Mouse (Mus musculus): ENCODE data around the gene Cacna1e. TPM values are rescaled to one million over a fixed set of nuclear protein-coding genes. Genes with fewer than 3 reads are reported as not detected.

Gene Cacna1e
- polyA plus RNA-seq (2015; fragmentation: Nextera tagmentation; extraction: Ambion mirVana): 0.40 and 0.60 TPM in 2 replicates

DNA sequence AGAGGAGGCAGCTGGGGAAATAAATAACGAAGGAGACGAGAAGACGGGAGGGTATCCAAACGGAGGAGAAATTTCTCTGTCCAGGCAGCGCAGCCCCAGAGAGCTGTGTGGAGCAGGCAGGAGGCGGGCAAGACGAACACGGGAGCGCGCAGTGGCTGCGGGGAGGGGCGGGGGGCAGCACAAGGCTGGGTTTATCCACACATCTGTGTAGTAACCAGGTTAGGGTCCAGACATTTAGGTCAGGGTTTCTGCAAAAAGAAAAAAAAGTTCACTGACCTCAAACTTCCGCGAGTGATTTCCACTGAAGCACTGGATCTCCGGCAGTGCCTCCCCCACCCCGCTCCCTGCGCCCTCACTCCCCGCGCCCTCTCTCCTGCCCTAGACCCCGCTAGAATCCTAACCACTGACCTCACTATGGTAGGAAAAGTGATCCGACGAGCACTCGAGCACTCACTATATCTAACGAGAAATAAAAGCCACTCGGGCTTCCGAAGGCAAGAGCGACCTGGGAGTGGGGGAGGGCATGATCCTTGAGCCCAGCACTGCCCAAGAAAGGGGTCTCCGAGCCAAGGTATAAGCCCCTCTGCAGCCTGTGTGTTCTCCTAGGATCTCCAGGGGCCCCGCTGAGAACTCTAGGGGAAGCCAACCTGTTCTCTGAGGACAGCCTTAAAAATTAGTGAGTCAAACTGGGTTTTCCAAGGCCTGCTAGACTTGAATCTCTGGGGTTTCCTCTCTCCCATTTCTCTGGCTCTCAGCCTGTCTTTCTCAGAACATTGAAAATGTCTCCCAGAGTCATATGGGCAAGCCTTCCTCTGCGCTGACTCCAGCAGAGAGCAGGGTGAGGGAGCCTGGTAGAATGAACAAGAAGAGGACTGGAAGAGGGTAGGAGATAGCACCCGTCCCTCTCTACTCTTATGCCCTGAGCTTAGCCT lies at the start of gene Cacna1e:
Gene Cacna1e (minus strand): TSS at position 227 of the 932 bp plus-strand sequence.
- Histone ChIP-seq H3K9ac (peak within 1 kb of the TSS; percentile 11; the same call in 1 of the 2 replicates), H3K27me3 (peaks cover 47% of the 10 kb centered on the region), H3K4me1 (peaks cover 15% of the 10 kb centered on the region), H3K36me3 (no peaks in the 10 kb centered on the region), H3K4me3 (peak within 1 kb of the TSS; percentile 40), H3K9me3 (no peaks in the 10 kb centered on the region), H3K4me2 (peak within 1 kb of the TSS; percentile 70), H3K27ac (no peak within 1 kb of the TSS)
- no peak; the same call in 1 of the 2 replicates for ATAC-seq (ENCODE audit: insufficient number of reproducible peaks, low FRiP score, low TSS enrichment, low read depth)
- WGBS: 7% methylated on average over 31 of the region's 31 CpGs

DNA sequence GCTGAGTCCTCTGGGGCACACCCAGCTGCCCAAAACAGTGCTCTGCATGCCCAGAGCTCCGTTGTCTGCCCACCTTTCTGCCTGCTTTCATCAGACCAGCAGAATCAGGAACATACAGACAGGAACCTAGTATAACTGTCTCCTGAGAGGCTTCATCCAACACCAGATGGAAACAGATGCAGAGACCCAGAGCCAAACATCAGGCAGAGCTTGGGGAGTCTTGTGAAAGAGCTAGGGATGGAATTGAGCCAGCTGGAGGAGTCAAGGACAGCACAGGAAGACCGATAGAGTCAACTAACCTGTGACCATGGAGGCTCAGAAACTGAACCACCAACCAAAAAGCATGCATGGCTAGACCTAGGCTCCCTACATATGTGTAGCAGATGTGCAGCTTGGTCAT lies 34.1 kb upstream of the Cacna1e start:
- Histone ChIP-seq H3K36me3 (no peaks in the 10 kb centered on the region), H3K4me1 (no peaks in the 10 kb centered on the region), H3K4me3 (no peak overlapping the region), H3K4me2 (no peak overlapping the region), H3K27me3 (no peaks in the 10 kb centered on the region), H3K9ac (no peak overlapping the region), H3K9me3 (no peaks in the 10 kb centered on the region), H3K27ac (no peak overlapping the region; the same call in 1 of the 2 replicates)
- WGBS: 55% methylated on average over 2 of the region's 2 CpGs
- no peak for ATAC-seq (ENCODE audit: insufficient number of reproducible peaks, low FRiP score, low TSS enrichment, low read depth)

DNA sequence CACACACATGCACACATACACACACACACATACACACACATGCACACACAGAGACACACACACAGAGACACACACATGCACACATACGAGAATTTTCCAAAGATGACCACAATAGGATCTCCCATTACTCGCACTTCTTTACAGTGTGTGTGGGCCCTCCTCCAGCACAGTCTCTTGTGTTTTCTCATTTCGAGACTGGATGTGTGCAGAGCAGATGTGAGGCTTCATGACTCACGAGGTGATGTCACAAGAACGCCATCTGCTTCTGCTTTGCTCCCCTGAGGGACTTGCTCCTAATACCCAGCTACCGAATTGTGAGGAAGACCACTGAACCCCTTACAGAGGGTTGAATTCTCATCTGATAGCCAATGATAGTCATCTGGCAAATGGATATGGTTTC lies 33.1 kb upstream of the Cacna1e start:
- WGBS: 35% methylated on average over 6 of the region's 6 CpGs
- Histone ChIP-seq H3K4me1 (no peaks in the 10 kb centered on the region), H3K9me3 (no peaks in the 10 kb centered on the region), H3K4me2 (no peak overlapping the region), H3K4me3 (no peak overlapping the region), H3K27ac (no peak overlapping the region), H3K9ac (no peak overlapping the region), H3K36me3 (no peaks in the 10 kb centered on the region), H3K27me3 (no peaks in the 10 kb centered on the region)
- ATAC-seq (ENCODE audit: insufficient number of reproducible peaks, low FRiP score, low TSS enrichment, low read depth): no peak

DNA sequence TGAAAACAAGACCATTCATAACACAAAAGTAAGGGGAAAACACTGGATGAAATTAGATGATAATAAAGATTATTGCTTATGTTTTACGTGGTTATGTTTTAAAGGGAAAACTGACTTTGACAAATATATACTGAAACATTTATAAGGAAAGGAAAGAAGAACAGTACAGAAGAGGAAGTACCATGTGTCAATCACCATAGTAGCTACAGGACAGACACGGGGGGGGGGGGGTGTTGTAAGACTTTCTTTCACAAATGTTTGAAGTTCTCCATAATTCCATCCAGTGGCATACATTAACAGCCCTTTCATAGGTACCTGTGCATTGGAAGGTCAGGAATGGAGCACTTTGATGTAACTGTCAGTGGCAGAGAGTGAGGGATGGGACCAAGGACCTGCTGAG lies 25.3 kb upstream of the Cacna1e start:
- Histone ChIP-seq H3K4me3 (no peak overlapping the region), H3K27ac (no peak overlapping the region), H3K4me2 (no peak overlapping the region), H3K9ac (no peak overlapping the region), H3K4me1 (no peaks in the 10 kb centered on the region), H3K36me3 (no peaks in the 10 kb centered on the region), H3K9me3 (no peaks in the 10 kb centered on the region), H3K27me3 (no peaks in the 10 kb centered on the region)
- 71% methylated on average over 2 of the region's 2 CpGs for WGBS
- no peak for ATAC-seq (ENCODE audit: insufficient number of reproducible peaks, low FRiP score, low TSS enrichment, low read depth)

DNA sequence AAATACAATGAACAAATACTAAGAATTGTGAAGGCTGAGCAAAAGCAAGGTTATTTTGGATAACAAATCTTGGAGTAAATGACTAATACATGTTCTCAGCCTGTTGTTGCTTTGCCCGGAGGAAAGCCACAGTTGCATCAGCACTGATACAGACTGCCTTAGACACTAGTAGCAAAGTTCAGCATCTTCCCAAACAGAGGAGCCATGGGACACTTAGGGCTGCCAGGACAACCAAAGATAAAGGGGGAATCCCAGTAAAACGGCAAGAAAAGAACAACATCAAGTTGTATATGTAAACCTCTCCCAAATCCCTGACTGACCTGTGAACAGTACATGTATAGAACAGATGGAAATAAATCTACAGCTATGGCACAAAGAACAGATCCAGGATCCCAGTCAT lies 13.1 kb upstream of the Cacna1e start:
- ATAC-seq (ENCODE audit: insufficient number of reproducible peaks, low FRiP score, low TSS enrichment, low read depth): no peak
- Histone ChIP-seq H3K36me3 (no peaks in the 10 kb centered on the region), H3K4me3 (no peak overlapping the region), H3K27me3 (no peaks in the 10 kb centered on the region), H3K4me2 (no peak overlapping the region), H3K4me1 (no peaks in the 10 kb centered on the region), H3K9me3 (no peaks in the 10 kb centered on the region), H3K27ac (no peak overlapping the region), H3K9ac (no peak overlapping the region)
- 85% methylated on average over 2 of the region's 2 CpGs for WGBS

DNA sequence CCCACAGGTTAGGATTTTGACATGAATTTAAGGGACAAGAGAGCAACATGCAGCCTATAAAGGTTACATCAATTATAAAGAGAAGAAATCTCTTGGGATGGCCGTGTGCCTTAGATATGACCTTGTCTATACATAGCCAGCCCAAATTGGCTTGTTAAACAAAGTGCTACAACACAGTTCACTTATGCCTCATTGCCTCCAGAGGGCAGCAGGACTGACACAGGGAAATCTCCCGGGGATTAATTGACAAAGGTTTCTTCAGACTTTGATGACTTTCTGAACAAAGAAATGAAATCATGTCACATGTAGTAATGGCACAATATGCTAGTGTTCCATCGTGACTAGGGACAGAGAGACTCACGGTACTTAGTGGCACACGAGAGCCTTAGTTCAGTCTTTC lies 5.9 kb upstream of the Cacna1e start:
- no peak overlapping the region for H3K27ac ChIP-seq
- H3K36me3 ChIP-seq: no peaks in the 10 kb centered on the region
- no peak overlapping the region for H3K4me3 ChIP-seq
- H3K4me2 ChIP-seq: no peak overlapping the region
- peaks cover 18% of the 10 kb centered on the region for H3K27me3 ChIP-seq
- ATAC-seq (ENCODE audit: insufficient number of reproducible peaks, low FRiP score, low TSS enrichment, low read depth): no peak
- 0 out of 2 replicates have a peak, but pooled peaks cover 2% of the 10 kb centered on the region for H3K4me1 ChIP-seq
- WGBS: 73% methylated on average over 5 of the region's 5 CpGs
- no peaks in the 10 kb centered on the region for H3K9me3 ChIP-seq
- H3K9ac ChIP-seq: no peak overlapping the region

DNA sequence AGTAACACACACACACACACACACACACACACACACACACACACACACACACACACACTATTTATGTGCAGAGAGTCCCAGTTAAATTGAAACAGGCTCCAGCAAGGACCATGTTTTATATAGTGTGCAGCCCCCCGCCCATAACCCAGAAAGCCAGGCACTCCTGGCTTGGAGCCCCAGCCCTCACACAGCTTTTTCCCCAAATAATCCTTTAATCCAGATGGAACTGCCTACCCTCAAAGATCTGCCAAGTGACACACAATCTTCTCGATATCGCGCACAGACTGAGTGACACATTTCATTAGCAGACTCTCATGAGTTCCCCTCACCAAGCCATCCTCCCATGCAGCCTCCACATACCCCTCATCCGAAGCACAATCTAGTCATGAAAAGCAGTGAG lies 4.2 kb upstream of the Cacna1e start:
- Histone ChIP-seq H3K27me3 (peaks cover 31% of the 10 kb centered on the region), H3K9ac (no peak overlapping the region), H3K27ac (no peak overlapping the region), H3K4me1 (peaks cover 12% of the 10 kb centered on the region), H3K9me3 (no peaks in the 10 kb centered on the region), H3K4me2 (no peak overlapping the region), H3K36me3 (no peaks in the 10 kb centered on the region), H3K4me3 (no peak overlapping the region)
- no peak for ATAC-seq (ENCODE audit: insufficient number of reproducible peaks, low FRiP score, low TSS enrichment, low read depth)
- WGBS: 58% methylated on average over 5 of the region's 5 CpGs

DNA sequence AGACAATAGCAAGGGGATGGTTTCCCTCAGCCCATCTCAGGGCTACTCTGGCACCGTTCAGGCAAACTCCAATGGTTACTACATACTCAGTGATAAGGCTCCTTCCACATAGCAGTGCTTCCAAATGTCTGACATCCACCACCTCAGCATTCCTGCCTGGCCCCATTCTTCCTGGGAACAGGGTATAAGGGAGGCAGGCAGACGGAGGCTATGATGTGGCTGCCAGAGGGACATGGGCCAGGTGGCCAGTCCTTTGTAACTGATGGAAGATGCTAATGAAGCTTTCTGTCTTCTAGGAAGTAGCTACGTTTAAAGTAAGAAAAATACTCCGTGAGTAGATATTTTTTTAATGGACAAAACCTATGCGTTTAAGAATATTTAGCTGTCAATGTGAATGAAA lies 3.7 kb upstream of the Cacna1e start:
- no peak overlapping the region for H3K4me2 ChIP-seq

DNA sequence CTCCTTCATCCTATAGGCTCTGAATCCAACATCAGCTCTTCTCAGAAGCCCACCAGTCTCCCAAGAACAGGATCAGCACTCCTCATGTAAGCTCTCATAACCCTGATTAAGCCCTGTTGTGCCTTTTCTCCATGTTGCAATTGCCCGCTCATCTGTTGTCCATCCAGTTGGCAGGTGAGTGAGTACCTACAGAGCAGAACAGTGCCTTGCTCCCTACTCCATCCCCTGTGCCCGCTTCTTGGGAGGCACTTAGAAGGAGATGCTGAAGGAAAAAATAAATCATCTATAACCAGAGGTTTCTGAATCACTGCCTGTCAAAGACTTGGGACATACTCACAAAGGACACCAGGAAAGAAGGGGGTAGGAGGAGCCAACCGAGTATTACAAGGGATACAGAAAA lies 3.2 kb upstream of the Cacna1e start:
- Histone ChIP-seq H3K4me1 (peaks cover 15% of the 10 kb centered on the region), H3K36me3 (no peaks in the 10 kb centered on the region), H3K9ac (no peak overlapping the region), H3K9me3 (no peaks in the 10 kb centered on the region), H3K4me3 (no peak overlapping the region), H3K27me3 (peaks cover 41% of the 10 kb centered on the region), H3K27ac (no peak overlapping the region), H3K4me2 (no peak overlapping the region)
- WGBS: 83% methylated on average over 3 of the region's 3 CpGs
- no peak for ATAC-seq (ENCODE audit: insufficient number of reproducible peaks, low FRiP score, low TSS enrichment, low read depth)

More for the DNA sequence above, 3.7 kb upstream of the Cacna1e start:
- no peak for ATAC-seq (ENCODE audit: insufficient number of reproducible peaks, low FRiP score, low TSS enrichment, low read depth)
- H3K27ac ChIP-seq: no peak overlapping the region
- no peaks in the 10 kb centered on the region for H3K9me3 ChIP-seq
- peaks cover 36% of the 10 kb centered on the region for H3K27me3 ChIP-seq
- H3K36me3 ChIP-seq: no peaks in the 10 kb centered on the region
- peaks cover 15% of the 10 kb centered on the region for H3K4me1 ChIP-seq
- H3K4me3 ChIP-seq: no peak overlapping the region
- H3K9ac ChIP-seq: no peak overlapping the region
- 73% methylated on average over 5 of the region's 5 CpGs for WGBS

DNA sequence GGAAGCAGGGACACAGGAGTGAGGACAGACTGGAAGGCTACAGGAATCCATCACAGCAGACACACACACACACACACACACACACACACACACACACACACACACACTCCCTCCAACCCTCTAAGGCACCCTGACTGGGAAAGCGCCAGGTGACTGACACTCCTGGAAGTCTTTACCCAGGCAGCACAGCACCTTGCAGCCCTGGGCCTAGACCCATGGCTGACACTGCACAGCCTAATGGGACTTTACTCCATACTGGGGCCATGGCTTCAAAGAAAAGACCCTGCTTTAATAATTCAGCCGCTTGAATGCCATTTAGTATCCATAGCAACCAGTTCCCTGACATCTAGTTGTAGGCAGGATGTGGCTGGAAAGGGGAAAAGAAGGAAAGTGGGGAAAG lies 2.3 kb upstream of the Cacna1e start:
- no peaks in the 10 kb centered on the region for H3K9me3 ChIP-seq
- WGBS: 42% methylated on average over 2 of the region's 2 CpGs
- H3K9ac ChIP-seq: no peak overlapping the region
- no peak overlapping the region for H3K27ac ChIP-seq
- no peak overlapping the region for H3K4me2 ChIP-seq
- ATAC-seq (ENCODE audit: insufficient number of reproducible peaks, low FRiP score, low TSS enrichment, low read depth): no peak
- no peaks in the 10 kb centered on the region for H3K36me3 ChIP-seq
- H3K27me3 ChIP-seq: peaks cover 47% of the 10 kb centered on the region
- H3K4me3 ChIP-seq: no peak overlapping the region
- peaks cover 15% of the 10 kb centered on the region for H3K4me1 ChIP-seq

DNA sequence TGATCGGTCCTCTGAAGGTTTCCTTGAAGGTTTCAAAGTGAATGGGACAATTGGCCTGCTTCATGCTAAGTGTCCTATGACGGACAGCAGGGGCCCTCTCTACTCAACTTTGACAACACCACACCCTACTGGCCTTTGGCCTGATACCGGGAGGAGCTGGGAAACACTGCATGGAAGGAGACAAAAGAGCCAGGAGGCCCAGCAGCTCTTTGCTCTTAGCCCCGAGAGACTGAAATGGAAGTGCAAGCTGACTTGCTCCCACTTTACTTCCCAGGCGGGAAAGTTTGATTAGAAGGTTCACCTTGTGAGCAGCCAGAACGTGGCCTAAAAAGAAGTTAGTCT lies 877 bp upstream of the Cacna1e start:
- Histone ChIP-seq H3K36me3 (no peaks in the 10 kb centered on the region), H3K9me3 (no peaks in the 10 kb centered on the region), H3K27me3 (peaks cover 47% of the 10 kb centered on the region), H3K27ac (no peak overlapping the region), H3K4me1 (peaks cover 15% of the 10 kb centered on the region), H3K9ac (no peak overlapping the region), H3K4me2 (no peak overlapping the region), H3K4me3 (no peak overlapping the region)
- WGBS: 57% methylated on average over 6 of the region's 6 CpGs
- ATAC-seq (ENCODE audit: insufficient number of reproducible peaks, low FRiP score, low TSS enrichment, low read depth): no peak

DNA sequence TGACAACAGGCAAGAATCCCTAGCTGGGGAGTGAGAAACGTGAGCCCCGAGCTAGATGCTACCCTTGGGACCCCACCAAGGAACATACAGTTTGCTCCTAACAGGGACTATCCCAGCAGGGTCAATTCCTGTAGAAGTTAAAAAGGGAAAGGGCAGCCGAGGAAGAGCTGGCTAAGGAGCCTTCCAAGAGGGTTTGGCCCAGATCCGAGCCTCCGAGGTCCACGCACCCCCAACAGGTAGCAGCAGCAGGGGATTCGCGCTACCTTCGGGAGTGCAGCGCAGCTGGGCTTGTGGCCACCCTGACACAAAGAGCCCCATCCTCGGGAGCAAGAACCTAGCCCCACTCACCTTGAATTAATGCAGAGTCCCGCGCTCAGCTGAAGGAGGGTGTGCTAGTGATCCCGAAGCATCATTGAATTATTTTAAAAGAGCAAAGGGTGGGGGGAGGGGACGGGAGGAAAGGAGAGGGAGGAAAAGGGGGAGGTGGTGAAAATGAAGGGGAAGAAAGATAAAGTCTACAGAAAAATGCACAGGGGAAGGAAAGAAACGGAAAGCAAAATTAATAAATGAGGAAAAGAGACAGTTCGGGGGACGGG lies 607 bp downstream of the Cacna1e start:
- Histone ChIP-seq H3K27ac (no peak overlapping the region), H3K27me3 (peaks cover 47% of the 10 kb centered on the region), H3K9me3 (no peaks in the 10 kb centered on the region), H3K36me3 (no peaks in the 10 kb centered on the region), H3K4me2 (peak overlapping the region; percentile 70), H3K4me1 (peaks cover 15% of the 10 kb centered on the region), H3K9ac (no peak overlapping the region; the same call in 1 of the 2 replicates), H3K4me3 (peak overlapping the region; percentile 40)
- WGBS: 3% methylated on average over 18 of the region's 18 CpGs
- ATAC-seq (ENCODE audit: insufficient number of reproducible peaks, low FRiP score, low TSS enrichment, low read depth): no peak

All from limb, embryonic 15.5 days (tissue).